Mouse (Mus musculus) hindbrain, postnatal 0 days (tissue): ENCODE measurements around the gene Hrasls5. TPM values are rescaled to one million over a fixed set of nuclear protein-coding genes. Genes with fewer than 3 reads are reported as not detected.

Source experiments
- ATAC-seq: fragments of 200-750 bp; cut with Nextera tagmentation; 2 replicates; pipeline ENCODE4 v1.8.0; 2017; ENCODE audit warnings: mild to moderate bottlenecking, moderate TSS enrichment, moderate library complexity
- DNase-seq: peaks from one replicate; pipeline ENCODE4 v3.0.0-alpha.2; 2015; ENCODE audit warnings: low spot score
- H3K27ac ChIP-seq: fragments of 300-500 bp; sonication (generic); 2 replicates; pipeline ENCODE4 v1.5.1; 2014; ENCODE audit warnings: mild to moderate bottlenecking
- H3K27me3 ChIP-seq: fragments of 300-500 bp; sonication (generic); 2 replicates; pipeline ENCODE4 v1.6.1; 2014; ENCODE audit warnings: low read length, mixed read lengths; ENCODE audit not compliant: insufficient read depth
- H3K36me3 ChIP-seq: fragments of 300-500 bp; sonication (generic); 2 replicates; pipeline ENCODE4 v1.6.1; 2014; ENCODE audit warnings: low read length, mixed read lengths; ENCODE audit not compliant: insufficient read depth
- H3K4me1 ChIP-seq: fragments of 300-500 bp; sonication (generic); 2 replicates; pipeline ENCODE4 v1.6.1; 2014; ENCODE audit warnings: antibody characterized with exemption, low read length, mixed read lengths; ENCODE audit not compliant: insufficient read depth
- H3K4me2 ChIP-seq: fragments of 300-500 bp; sonication (generic); 2 replicates; pipeline ENCODE4 v1.6.1; 2014; ENCODE audit warnings: low read depth, mild to moderate bottlenecking, low read length, moderate library complexity, mixed read lengths
- H3K4me3 ChIP-seq: fragments of 300-500 bp; sonication (generic); 2 replicates; pipeline ENCODE4 v1.5.1; 2014; ENCODE audit warnings: low read length
- H3K9ac ChIP-seq: fragments of 300-500 bp; sonication (generic); replicated peaks from 2 replicates; pipeline ENCODE4 v1.6.1; 2014; ENCODE audit warnings: mild to moderate bottlenecking, low read length, moderate library complexity, mixed read lengths
- H3K9me3 ChIP-seq: fragments of 300-500 bp; sonication (generic); 2 replicates; pipeline ENCODE4 v1.6.1; 2016; ENCODE audit warnings: low read length, mixed read lengths
- CTCF ChIP-seq: IDR thresholded peaks from 2 replicates; pipeline ENCODE4 v1.5.1; 2016; ENCODE audit warnings: antibody characterized with exemption, control low read depth, low read depth
- WGBS: fragments of 180-500 bp; shearing (Covaris S2); extraction: QIAGEN DNeasy Blood & Tissue Kit; methylation state at CpG from one replicate; pipeline ENCODE4 v1.1.7; 2014; 5-methylcytosine and 5-hydroxymethylcytosine counted together
- polyA plus RNA-seq: library from polyadenylated mRNA; unstranded; fragments of >200 nt; fragmentation: Nextera tagmentation; extraction: Ambion mirVana; gene quantifications from 2 replicates; pipeline ENCODE4 v1.2.1, GENCODE M21; 2015
- total RNA-seq: library from RNA; depleted of rRNA; stranded (reverse); fragments of >200 nt; gene quantifications from 2 replicates; pipeline ENCODE4 v1.2.3, GENCODE M21; 2014; rRNA removed

Hrasls5 gene
- total RNA-seq (not detected in 2 replicates), polyA plus RNA-seq (0.18 TPM in 2 replicates)

- Histone ChIP-seq H3K27me3 (peaks cover 5% of the 10 kb centered on the region; the same call in 1 of the 2 replicates), H3K4me3 (peak within 1 kb of the TSS; percentile 41), H3K27ac (no peak within 1 kb of the TSS), H3K4me2 (peak within 1 kb of the TSS; percentile 72), H3K36me3 (no peaks in the 10 kb centered on the region), H3K9me3 (no peaks in the 10 kb centered on the region), H3K4me1 (peaks cover 9% of the 10 kb centered on the region), H3K9ac (peak within 1 kb of the TSS; percentile 42; the same call in 1 of the 2 replicates)
- DNase-seq (peak; percentile 48), ATAC-seq (peak; percentile 76; the same call in 1 of the 2 replicates)
- WGBS: 3% methylated on average over 54 of the region's 54 CpGs
- peak; percentile 39; the same call in 1 of the 2 replicates for TF ChIP-seq CTCF
Observed at GRCm38 (mm10) chr19:7611942-7612757, at the start of gene Hrasls5. Gene Hrasls5, plus strand, starts transcription at chr19:7612541.

DNA sequence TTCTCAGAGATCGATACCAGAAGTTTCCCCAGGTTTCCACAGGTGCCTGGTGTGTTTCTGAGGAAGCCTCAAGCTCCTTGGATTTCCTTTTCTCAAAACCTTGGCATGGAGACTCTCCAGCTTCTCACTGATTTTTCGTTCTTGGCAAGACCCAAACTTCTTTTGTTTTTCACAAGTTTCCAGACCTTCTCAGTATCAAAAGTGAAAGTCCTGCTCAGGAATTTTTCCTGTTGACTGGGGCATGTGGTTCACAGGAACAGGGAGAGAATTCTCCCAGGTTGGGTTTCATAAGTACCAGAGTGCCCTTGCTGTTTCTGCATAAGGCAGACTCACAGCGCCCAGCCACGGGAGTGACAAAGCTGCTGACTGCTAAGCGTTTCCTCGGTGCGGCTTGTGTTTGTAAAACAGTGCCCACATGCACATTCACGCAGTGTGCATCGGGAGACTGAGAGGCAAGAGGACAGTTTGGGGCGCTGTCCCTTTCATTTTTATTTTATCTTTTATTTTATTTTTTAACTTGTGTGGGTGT, 49.7 kb upstream of the Hrasls5 start:
- WGBS: 73% methylated on average over 10 of the region's 10 CpGs
- TF ChIP-seq CTCF: no peak
- DNase-seq (no peak), ATAC-seq (no peak)
- no peaks in the 10 kb centered on the region for H3K9me3 ChIP-seq
- no peaks in the 10 kb centered on the region; the same call in 1 of the 2 replicates for H3K4me1 ChIP-seq
- H3K27me3 ChIP-seq: no peaks in the 10 kb centered on the region
- no peak overlapping the region for H3K4me3 ChIP-seq
- no peaks in the 10 kb centered on the region for H3K36me3 ChIP-seq
- no peak overlapping the region for H3K4me2 ChIP-seq
- H3K9ac ChIP-seq: no peak overlapping the region
- no peak overlapping the region for H3K27ac ChIP-seq

DNA sequence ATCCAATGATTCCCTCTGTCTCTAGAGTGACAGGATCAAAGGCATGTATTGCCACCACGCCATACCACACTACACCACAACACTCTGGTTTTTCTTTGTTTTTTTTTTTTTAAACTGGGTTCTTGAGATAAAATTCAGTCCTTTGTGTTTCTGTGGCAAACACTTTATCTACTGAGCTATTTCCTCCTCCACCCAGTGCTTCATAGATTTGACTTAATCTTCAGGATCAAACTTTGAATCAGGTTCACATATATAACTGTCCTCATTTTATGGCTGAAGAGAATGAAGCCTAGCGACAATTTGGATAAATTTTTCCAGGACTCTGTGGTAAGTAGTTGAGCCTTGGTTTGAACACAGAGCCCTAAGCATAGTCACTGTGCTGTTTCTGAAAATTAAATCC, 48.7 kb upstream of the Hrasls5 start:
- Histone ChIP-seq H3K9me3 (no peaks in the 10 kb centered on the region), H3K9ac (no peak overlapping the region), H3K4me3 (no peak overlapping the region), H3K27me3 (no peaks in the 10 kb centered on the region), H3K27ac (no peak overlapping the region), H3K4me1 (no peaks in the 10 kb centered on the region), H3K4me2 (no peak overlapping the region), H3K36me3 (no peaks in the 10 kb centered on the region)
- no peak for ATAC-seq
- DNase-seq: no peak
- TF ChIP-seq CTCF: no peak
- WGBS: 92% methylated on average over 2 of the region's 2 CpGs

DNA sequence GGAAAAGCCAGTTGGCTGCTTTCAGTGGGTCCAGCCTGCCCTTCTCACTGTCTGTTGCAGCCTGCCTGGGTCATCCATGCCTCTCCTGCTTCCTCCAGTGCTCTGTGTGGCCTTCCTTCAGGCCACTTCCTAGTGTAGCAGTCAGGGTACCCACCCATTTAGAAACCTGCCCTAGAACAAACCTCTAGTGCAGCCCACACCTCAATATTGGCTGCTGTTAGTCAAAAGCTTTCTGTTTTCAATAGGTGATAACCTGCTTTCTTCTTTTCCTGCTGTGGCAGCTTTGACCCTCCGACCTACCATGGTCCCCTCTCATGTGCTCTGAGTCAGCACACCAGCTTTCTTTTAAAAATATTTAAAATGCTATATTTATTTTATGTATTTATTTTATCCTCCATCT, 47.9 kb upstream of the Hrasls5 start:
- no peak overlapping the region for H3K4me2 ChIP-seq
- no peaks in the 10 kb centered on the region for H3K9me3 ChIP-seq
- H3K27ac ChIP-seq: no peak overlapping the region
- DNase-seq (no peak), ATAC-seq (no peak)
- H3K9ac ChIP-seq: no peak overlapping the region
- H3K27me3 ChIP-seq: no peaks in the 10 kb centered on the region
- H3K36me3 ChIP-seq: no peaks in the 10 kb centered on the region
- no peak for TF ChIP-seq CTCF
- H3K4me3 ChIP-seq: no peak overlapping the region
- 93% methylated on average over 1 of the region's 1 CpGs for WGBS
- no peaks in the 10 kb centered on the region for H3K4me1 ChIP-seq

- ATAC-seq: no peak
- H3K27me3 ChIP-seq: no peaks in the 10 kb centered on the region
- no peak overlapping the region for H3K4me2 ChIP-seq
- no peak overlapping the region for H3K9ac ChIP-seq
- H3K4me3 ChIP-seq: no peak overlapping the region
- no peaks in the 10 kb centered on the region for H3K36me3 ChIP-seq
- no peak overlapping the region for H3K27ac ChIP-seq
- H3K4me1 ChIP-seq: no peaks in the 10 kb centered on the region
- no peaks in the 10 kb centered on the region for H3K9me3 ChIP-seq
- DNase-seq: no peak
- WGBS: 57% methylated on average over 3 of the region's 3 CpGs
- no peak for TF ChIP-seq CTCF
Observed at GRCm38 (mm10) chr19:7566826-7567225, 45.5 kb upstream of the Hrasls5 start.

DNA sequence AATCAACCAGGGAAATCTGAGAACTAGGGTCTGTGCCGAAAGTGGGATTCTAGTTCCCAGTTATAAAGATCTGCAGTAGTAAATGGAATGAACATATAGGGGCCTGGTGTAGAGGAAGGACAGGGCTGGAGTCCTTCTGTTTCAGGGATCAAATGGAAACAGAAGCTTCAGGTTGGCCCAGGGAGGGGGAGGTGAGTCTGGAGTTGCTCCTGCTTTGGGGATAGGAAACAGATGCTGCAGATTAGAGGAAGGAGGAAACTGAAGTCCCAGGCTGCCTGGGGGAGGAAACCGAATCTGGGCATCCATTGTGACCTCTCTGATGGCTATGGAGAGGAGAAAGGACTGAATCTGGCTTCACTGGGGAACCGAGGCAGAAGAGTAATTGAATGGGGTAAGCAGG, 44.0 kb upstream of the Hrasls5 start:
- H3K27me3 ChIP-seq: no peaks in the 10 kb centered on the region
- H3K4me2 ChIP-seq: no peak overlapping the region
- no peak overlapping the region for H3K9ac ChIP-seq
- no peak for TF ChIP-seq CTCF
- WGBS: 63% methylated on average over 3 of the region's 3 CpGs
- DNase-seq (no peak), ATAC-seq (no peak)
- H3K9me3 ChIP-seq: no peaks in the 10 kb centered on the region
- no peak overlapping the region for H3K27ac ChIP-seq
- no peaks in the 10 kb centered on the region for H3K4me1 ChIP-seq
- no peak overlapping the region for H3K4me3 ChIP-seq
- no peaks in the 10 kb centered on the region for H3K36me3 ChIP-seq

GRCm38 (mm10) chr19:7569650-7570049, 42.7 kb upstream of the Hrasls5 start:
- no peak for DNase-seq
- H3K27me3 ChIP-seq: no peaks in the 10 kb centered on the region
- H3K4me1 ChIP-seq: no peaks in the 10 kb centered on the region
- no peak overlapping the region for H3K27ac ChIP-seq
- no peak overlapping the region for H3K9ac ChIP-seq
- no peak for ATAC-seq
- TF ChIP-seq CTCF: no peak
- H3K4me2 ChIP-seq: no peak overlapping the region
- WGBS: 80% methylated on average over 5 of the region's 5 CpGs
- no peak overlapping the region for H3K4me3 ChIP-seq
- H3K36me3 ChIP-seq: no peaks in the 10 kb centered on the region
- no peaks in the 10 kb centered on the region for H3K9me3 ChIP-seq
